Mouse (Mus musculus) liver, embryonic 14.5 days (tissue): ENCODE data around the gene Acaca.

Experiments used
- CTCF ChIP-seq: IDR thresholded peaks from 2 replicates; pipeline ENCODE4 v1.5.1; 2016; ENCODE audit warnings: antibody characterized with exemption, low read depth, control low read depth
- EP300 ChIP-seq: IDR thresholded peaks from 2 replicates; pipeline ENCODE4 v1.6.1; 2016; ENCODE audit warnings: antibody characterized with exemption, low read depth

- TF ChIP-seq CTCF, result no peak
- TF ChIP-seq EP300, result no peak
These were observed 8.2 kb upstream of the Acaca start for GRCm38 (mm10) chr11:84121051-84121956.
